Mouse (Mus musculus) neural tube, embryonic 11.5 days (tissue): ENCODE data around the gene Phox2a. TPM values are rescaled to one million over a fixed set of nuclear protein-coding genes. Genes with fewer than 3 reads are reported as not detected.

Experiments used
- ATAC-seq: fragments of 200-750 bp; cut with Nextera tagmentation; 2 replicates; pipeline ENCODE4 v1.8.0; 2017; ENCODE audit warnings: moderate number of reproducible peaks, mild to moderate bottlenecking, moderate TSS enrichment, moderate library complexity; ENCODE audit not compliant: insufficient read depth, low FRiP score, low TSS enrichment
- DNase-seq: peaks from one replicate; pipeline ENCODE4 v3.0.0-alpha.2; 2015; ENCODE audit warnings: low spot score
- H3K27ac ChIP-seq: fragments of 300-500 bp; sonication (generic); 2 replicates; pipeline ENCODE4 v1.5.1; 2014; ENCODE audit warnings: low read depth, mild to moderate bottlenecking, low read length
- H3K27me3 ChIP-seq: fragments of 300-500 bp; sonication (generic); 2 replicates; pipeline ENCODE4 v1.6.1; 2014; ENCODE audit warnings: mild to moderate bottlenecking, low read length, mixed read lengths; ENCODE audit not compliant: control insufficient read depth, insufficient read depth
- H3K36me3 ChIP-seq: fragments of 300-500 bp; sonication (generic); 2 replicates; pipeline ENCODE4 v1.6.1; 2014; ENCODE audit warnings: mild to moderate bottlenecking, low read length, moderate library complexity, mixed read lengths; ENCODE audit not compliant: control insufficient read depth, insufficient read depth
- H3K4me1 ChIP-seq: fragments of 300-500 bp; sonication (generic); 2 replicates; pipeline ENCODE4 v1.6.1; 2014; ENCODE audit warnings: low read length, mixed read lengths; ENCODE audit not compliant: control insufficient read depth, insufficient read depth
- H3K4me2 ChIP-seq: fragments of 300-500 bp; sonication (generic); 2 replicates; pipeline ENCODE4 v1.6.1; 2014; ENCODE audit warnings: low read depth, mild to moderate bottlenecking, moderate library complexity
- H3K4me3 ChIP-seq: fragments of 300-500 bp; sonication (generic); 2 replicates; pipeline ENCODE4 v1.5.1; 2014; ENCODE audit warnings: low read depth, low read length
- H3K9ac ChIP-seq: fragments of 300-500 bp; sonication (generic); 2 replicates; pipeline ENCODE4 v1.6.1; 2014; ENCODE audit warnings: mild to moderate bottlenecking, low read length
- H3K9me3 ChIP-seq: fragments of 300-500 bp; sonication (generic); 2 replicates; pipeline ENCODE4 v1.6.1; 2016; ENCODE audit warnings: low read length; ENCODE audit not compliant: control insufficient read depth
- WGBS: fragments of 180-500 bp; shearing (Covaris S2); extraction: QIAGEN DNeasy Blood & Tissue Kit; methylation state at CpG from one replicate; pipeline ENCODE4 v1.1.7; 2014; 5-methylcytosine and 5-hydroxymethylcytosine counted together
- polyA plus RNA-seq: library from polyadenylated mRNA; unstranded; fragments of >200 nt; fragmentation: Nextera tagmentation; extraction: Ambion mirVana; gene quantifications from 2 replicates; pipeline ENCODE4 v1.2.1, GENCODE M21; 2014

Phox2a gene
- polyA plus RNA-seq, 1 experiment from 2014 or later, result 1.9 TPM

DNA sequence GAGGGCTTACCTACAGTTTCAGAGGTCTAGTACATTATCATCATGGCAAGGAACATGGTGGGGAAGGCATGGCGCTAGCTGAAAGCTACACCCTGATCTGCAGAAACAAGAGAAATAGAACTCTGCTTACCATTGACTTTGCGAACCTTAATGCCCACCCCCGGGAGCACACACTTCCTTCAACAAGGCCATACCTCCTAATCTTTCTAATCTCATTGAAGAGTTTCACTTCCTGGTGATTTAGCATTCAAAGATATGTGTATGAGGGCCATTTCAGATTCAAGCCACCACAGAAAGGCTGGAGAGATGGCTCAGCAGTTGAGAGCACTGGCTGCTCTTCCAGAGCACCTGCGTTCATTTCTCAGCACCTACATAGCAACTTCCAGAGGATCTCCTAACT, 39.0 kb downstream of the Phox2a start, which contains the start of gene Folr2:
Gene Folr2 (minus strand): TSS at position 101 of the 400 bp plus-strand sequence.
- DNase-seq (no peak), ATAC-seq (no peak)
- Histone ChIP-seq H3K9me3 (no peaks in the 10 kb centered on the region), H3K27me3 (no peaks in the 10 kb centered on the region), H3K9ac (no peak within 1 kb of the TSS), H3K4me2 (no peak within 1 kb of the TSS), H3K27ac (no peak within 1 kb of the TSS), H3K4me1 (no peaks in the 10 kb centered on the region), H3K4me3 (no peak within 1 kb of the TSS), H3K36me3 (no peaks in the 10 kb centered on the region)
- 93% methylated on average over 4 of the region's 4 CpGs for WGBS

DNA sequence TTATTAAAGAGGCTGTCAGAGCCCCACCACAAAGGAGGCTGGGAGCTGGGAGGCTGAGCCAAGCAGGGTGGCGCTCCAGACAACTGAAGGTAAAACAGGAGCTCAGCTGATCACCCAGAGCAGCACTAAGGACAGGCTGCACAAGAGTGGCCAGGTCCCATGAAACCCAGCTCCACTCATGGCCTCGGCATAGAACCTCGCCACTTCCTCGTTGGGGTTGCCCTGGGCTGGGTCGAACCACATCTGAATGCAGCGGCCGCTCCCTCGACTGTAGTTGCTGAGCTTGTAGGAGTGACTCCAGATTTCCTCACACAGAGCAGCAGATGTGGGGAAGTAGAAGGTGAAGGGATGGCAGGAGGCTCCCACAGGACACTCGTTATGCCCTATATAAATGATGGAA, 40.2 kb downstream of the Phox2a start:
- Histone ChIP-seq H3K9ac (no peak overlapping the region), H3K4me2 (no peak overlapping the region), H3K9me3 (no peaks in the 10 kb centered on the region), H3K27me3 (no peaks in the 10 kb centered on the region), H3K36me3 (no peaks in the 10 kb centered on the region), H3K4me1 (no peaks in the 10 kb centered on the region), H3K4me3 (no peak overlapping the region), H3K27ac (no peak overlapping the region)
- ATAC-seq, result no peak
- no peak for DNase-seq
- 86% methylated on average over 9 of the region's 9 CpGs for WGBS

DNA sequence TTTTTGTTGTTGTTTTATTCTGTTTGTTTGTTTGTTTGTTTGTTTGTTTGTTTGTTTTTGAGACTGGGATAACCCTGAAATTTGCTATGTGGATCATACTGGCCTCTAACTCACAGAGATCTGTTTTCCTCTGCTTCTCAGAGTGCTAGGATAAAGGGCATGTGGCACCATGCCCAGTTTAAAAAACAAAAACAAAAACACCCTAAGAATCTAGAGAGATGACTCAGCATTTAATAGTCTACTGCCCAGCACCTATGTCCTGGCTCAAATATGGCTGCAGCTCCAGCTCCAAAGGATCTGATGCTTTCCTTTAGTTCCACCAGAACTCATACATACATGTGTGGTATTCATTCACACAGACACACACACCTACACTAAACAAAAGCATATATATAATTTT, 42.9 kb downstream of the Phox2a start:
- H3K4me2 ChIP-seq, result no peak overlapping the region
- no peaks in the 10 kb centered on the region for H3K9me3 ChIP-seq
- DNase-seq (no peak), ATAC-seq (no peak)
- no peak overlapping the region for H3K4me3 ChIP-seq
- no peaks in the 10 kb centered on the region for H3K4me1 ChIP-seq
- H3K27me3 ChIP-seq, result no peaks in the 10 kb centered on the region
- H3K27ac ChIP-seq, result no peak overlapping the region
- H3K36me3 ChIP-seq, result no peaks in the 10 kb centered on the region
- H3K9ac ChIP-seq, result no peak overlapping the region

DNA sequence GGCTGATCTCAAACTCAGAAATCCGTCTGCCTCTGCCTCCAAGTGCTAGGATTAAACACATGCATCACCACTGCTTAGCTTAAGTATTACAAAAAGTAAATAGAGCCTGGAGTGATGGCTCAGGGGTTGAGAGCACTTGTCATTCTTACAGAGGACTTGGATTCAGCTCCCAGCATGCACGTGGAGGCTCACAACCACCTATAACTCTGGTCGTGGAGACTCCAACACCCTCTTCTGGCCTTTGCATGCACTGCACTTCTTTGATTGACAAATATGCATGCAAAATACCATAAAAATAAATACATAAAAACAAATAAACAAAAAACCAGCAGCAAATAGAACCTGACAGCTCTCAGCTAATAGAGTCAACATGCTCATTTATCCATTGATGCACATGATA, 44.2 kb downstream of the Phox2a start:
- H3K27me3 ChIP-seq, result no peaks in the 10 kb centered on the region
- H3K4me1 ChIP-seq, result no peaks in the 10 kb centered on the region
- H3K9me3 ChIP-seq, result no peaks in the 10 kb centered on the region
- no peak overlapping the region for H3K27ac ChIP-seq
- H3K4me3 ChIP-seq, result no peak overlapping the region
- ATAC-seq, result no peak
- no peak overlapping the region for H3K9ac ChIP-seq
- 80% methylated on average over 3 of the region's 3 CpGs for WGBS
- H3K4me2 ChIP-seq, result no peak overlapping the region
- no peaks in the 10 kb centered on the region for H3K36me3 ChIP-seq
- no peak for DNase-seq

DNA sequence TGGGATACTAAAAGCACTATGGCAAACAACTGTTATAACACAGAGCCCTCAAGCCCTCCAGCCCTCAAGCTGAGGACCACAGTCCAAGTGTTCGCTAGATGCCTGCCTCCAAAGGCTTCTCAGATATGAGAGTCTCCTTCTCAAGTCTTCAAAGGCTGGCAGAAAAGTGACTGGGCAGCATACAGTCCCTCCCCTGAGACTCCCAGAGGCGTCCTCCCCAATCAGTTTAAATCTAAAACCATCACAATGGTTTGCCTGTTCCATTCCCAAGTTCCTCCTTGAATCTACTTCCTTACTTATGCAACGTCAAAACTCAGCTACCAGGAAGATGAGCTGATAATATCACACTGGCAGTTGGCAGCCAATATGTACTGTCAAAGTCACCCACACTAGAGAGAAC, 45.3 kb downstream of the Phox2a start, which contains the start of gene Anapc15:
Gene Anapc15 (plus strand): TSS at position 301 of the 400 bp plus-strand sequence.
- no peaks in the 10 kb centered on the region for H3K4me1 ChIP-seq
- no peak within 1 kb of the TSS for H3K9ac ChIP-seq
- H3K4me3 ChIP-seq, result no peak within 1 kb of the TSS
- DNase-seq (no peak), ATAC-seq (no peak)
- H3K27me3 ChIP-seq, result no peaks in the 10 kb centered on the region
- H3K9me3 ChIP-seq, result no peaks in the 10 kb centered on the region
- H3K4me2 ChIP-seq, result no peak within 1 kb of the TSS
- no peak within 1 kb of the TSS for H3K27ac ChIP-seq
- no peaks in the 10 kb centered on the region for H3K36me3 ChIP-seq
- WGBS, result 81% methylated on average over 3 of the region's 3 CpGs

DNA sequence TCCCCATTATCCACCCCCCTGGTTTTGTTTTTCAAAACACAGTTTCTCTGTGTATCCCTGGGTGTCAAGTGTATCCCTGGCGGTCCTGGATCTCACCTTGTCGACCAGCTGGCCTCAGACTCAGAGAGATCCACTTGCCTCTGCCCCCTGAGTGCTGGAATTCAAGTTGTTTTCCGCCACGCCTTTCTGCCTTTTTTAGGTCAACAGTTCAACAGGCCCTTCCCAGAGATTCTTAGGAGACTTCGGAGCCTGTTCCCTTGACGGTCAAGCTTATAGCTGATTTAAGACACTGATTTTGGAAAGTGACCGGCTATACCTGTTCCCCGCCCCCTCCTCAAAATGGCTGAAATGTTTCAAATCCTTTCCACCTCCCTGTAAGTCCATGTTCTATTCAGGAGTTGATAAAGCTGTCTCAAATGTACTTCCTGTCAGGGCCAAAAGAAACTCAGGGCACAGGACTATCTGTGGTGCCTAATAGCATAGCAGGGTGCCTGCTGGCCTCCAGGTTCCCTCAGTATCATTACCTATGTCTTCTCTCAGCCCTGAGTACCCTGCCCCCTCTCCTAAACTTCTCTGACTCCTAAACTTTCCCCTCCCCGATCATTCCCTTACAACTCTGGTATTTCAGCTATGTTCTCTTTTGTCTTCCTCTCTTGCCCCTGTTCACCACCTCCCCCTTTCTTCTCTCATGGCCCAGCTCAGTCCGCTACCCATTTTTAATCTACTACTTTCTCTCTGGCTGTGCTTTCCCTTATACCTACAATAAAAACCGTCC, 48.6 kb downstream of the Phox2a start:
- H3K27me3 ChIP-seq, result no peaks in the 10 kb centered on the region
- DNase-seq, result no peak
- no peak overlapping the region for H3K9ac ChIP-seq
- no peaks in the 10 kb centered on the region for H3K4me1 ChIP-seq
- no peaks in the 10 kb centered on the region for H3K9me3 ChIP-seq
- H3K4me2 ChIP-seq, result no peak overlapping the region
- no peak overlapping the region for H3K27ac ChIP-seq
- no peak for ATAC-seq
- no peak overlapping the region for H3K4me3 ChIP-seq
- 83% methylated on average over 11 of the region's 11 CpGs for WGBS
- no peaks in the 10 kb centered on the region for H3K36me3 ChIP-seq

DNA sequence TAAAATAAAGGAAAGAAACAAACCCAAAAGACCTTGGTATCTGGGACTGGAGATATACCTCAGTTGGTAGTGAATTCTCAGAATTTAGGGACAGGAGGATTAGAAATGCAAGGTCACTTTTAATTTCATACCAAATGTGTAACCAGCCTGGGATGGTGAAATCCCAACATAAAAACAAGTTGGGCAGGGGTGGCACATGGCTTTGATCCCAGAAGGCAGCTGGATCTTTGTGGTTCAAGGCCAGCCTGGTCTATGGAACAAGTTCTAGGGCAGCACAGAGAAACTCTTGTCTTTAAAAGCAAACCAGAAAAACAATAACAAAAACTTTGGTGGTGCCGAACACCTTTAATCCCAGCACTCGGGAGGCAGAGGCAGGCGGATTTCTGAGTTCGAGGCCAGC, 49.4 kb downstream of the Phox2a start:
- H3K9me3 ChIP-seq, result no peaks in the 10 kb centered on the region
- no peaks in the 10 kb centered on the region for H3K4me1 ChIP-seq
- WGBS, result 98% methylated on average over 4 of the region's 4 CpGs
- H3K36me3 ChIP-seq, result no peaks in the 10 kb centered on the region
- no peak overlapping the region for H3K27ac ChIP-seq
- ATAC-seq (no peak), DNase-seq (no peak)
- H3K4me2 ChIP-seq, result no peak overlapping the region
- no peak overlapping the region for H3K9ac ChIP-seq
- no peak overlapping the region for H3K4me3 ChIP-seq
- H3K27me3 ChIP-seq, result no peaks in the 10 kb centered on the region

DNA sequence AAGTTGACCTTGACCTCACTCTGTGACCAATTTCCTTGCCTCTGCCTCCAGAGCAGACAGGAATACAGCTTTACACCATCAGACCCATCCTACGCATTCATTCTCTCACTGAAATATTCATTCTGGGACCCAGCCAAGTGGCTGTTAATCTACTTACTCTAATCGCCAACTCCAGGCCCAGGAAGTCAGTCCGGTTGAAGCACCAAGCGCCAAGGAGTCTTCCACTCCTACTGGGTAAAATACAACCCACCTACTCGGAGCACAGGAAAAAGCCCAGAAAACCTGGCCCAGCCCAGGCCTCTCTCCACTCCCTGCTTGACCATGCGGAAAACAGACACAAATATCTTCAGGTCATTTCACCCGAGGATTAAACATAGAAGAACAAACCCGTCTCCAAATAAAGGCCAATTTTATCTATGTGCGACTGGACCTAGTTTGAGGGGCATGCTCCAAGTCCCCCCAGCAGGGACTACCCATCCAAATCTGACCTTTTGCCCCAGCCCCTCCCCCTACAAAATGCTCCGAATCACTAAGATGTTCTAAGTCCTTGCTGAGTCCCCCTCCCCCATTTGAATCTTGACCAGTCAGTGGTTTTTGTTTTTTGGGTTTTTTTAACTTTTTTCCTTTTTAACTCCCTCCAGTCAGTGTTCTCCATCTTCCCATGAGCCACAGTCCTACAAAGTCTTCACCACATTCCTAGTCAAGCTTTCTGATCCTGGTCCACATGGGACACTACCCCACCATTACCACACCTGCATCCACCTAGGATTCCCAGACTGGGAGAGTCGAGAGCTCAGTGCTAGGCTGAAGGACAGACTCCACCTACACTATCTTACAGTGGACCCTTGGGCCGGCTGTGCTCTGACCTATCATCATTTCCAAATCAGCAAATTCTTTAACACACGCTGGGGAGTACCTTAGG, 50.4 kb downstream of the Phox2a start:
- no peaks in the 10 kb centered on the region for H3K4me1 ChIP-seq
- no peaks in the 10 kb centered on the region for H3K36me3 ChIP-seq
- DNase-seq, result no peak
- 73% methylated on average over 13 of the region's 13 CpGs for WGBS
- H3K4me3 ChIP-seq, result no peak overlapping the region
- no peaks in the 10 kb centered on the region for H3K9me3 ChIP-seq
- no peak overlapping the region for H3K4me2 ChIP-seq
- H3K9ac ChIP-seq, result no peak overlapping the region
- no peak overlapping the region for H3K27ac ChIP-seq
- no peak for ATAC-seq
- H3K27me3 ChIP-seq, result no peaks in the 10 kb centered on the region

DNA sequence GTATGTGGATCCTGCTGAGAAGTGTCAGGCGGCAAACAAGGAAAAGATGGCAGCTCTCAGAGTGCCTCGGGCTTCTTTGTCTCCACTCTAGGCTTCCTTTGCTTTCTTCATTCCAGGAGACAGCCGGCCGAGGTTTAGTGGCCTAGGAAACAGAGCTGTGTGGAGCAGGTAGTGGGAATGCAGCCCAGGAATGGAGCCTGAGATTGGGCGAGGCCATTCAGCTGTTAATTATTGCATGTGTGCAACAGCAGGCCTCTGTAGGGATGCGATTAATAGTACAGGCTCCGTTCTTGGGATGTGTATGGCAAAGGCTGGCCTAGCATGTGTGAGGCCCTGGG, 51.0 kb downstream of the Phox2a start:
- H3K36me3 ChIP-seq, result no peaks in the 10 kb centered on the region
- no peaks in the 10 kb centered on the region for H3K27me3 ChIP-seq
- no peak overlapping the region for H3K4me3 ChIP-seq
- no peak overlapping the region for H3K9ac ChIP-seq
- DNase-seq (no peak), ATAC-seq (no peak)
- WGBS, result 78% methylated on average over 7 of the region's 7 CpGs
- H3K4me1 ChIP-seq, result no peaks in the 10 kb centered on the region
- H3K27ac ChIP-seq, result no peak overlapping the region
- no peak overlapping the region for H3K4me2 ChIP-seq
- H3K9me3 ChIP-seq, result no peaks in the 10 kb centered on the region
